Mouse (Mus musculus) intestine, embryonic 14.5 days (tissue): ENCODE results near the gene Vamp1. TPM values are rescaled to one million over a fixed set of nuclear protein-coding genes. Genes with fewer than 3 reads are reported as not detected.

ENCODE experiments used
- ATAC-seq: fragments of 200-750 bp; cut with Nextera tagmentation; replicated peaks from 2 replicates; pipeline ENCODE4 v1.8.0; 2017; ENCODE audit warnings: low read depth, moderate number of reproducible peaks, moderate TSS enrichment, moderate library complexity; ENCODE audit not compliant: low FRiP score, low TSS enrichment
- DNase-seq: peaks from one replicate; pipeline ENCODE4 v3.0.0-alpha.2; 2018; ENCODE audit warnings: low spot score
- H3K27ac ChIP-seq: fragments of 300-500 bp; sonication (generic); 2 replicates; pipeline ENCODE4 v1.5.1; 2014; ENCODE audit warnings: low read depth, mild to moderate bottlenecking, control low read depth
- H3K27me3 ChIP-seq: fragments of 300-500 bp; sonication (generic); replicated peaks from 2 replicates; pipeline ENCODE4 v1.6.1; 2014; ENCODE audit warnings: low read length, control low read depth; ENCODE audit not compliant: control insufficient read depth, insufficient read depth
- H3K36me3 ChIP-seq: fragments of 300-500 bp; sonication (generic); 2 replicates; pipeline ENCODE4 v1.6.1; 2014; ENCODE audit warnings: low read length, control low read depth; ENCODE audit not compliant: control insufficient read depth, insufficient read depth
- H3K4me1 ChIP-seq: fragments of 300-500 bp; sonication (generic); replicated peaks from 2 replicates; pipeline ENCODE4 v1.6.1; 2014; ENCODE audit warnings: low read length, control low read depth, mixed read lengths; ENCODE audit not compliant: control insufficient read depth, insufficient read depth
- H3K4me2 ChIP-seq: fragments of 300-500 bp; sonication (generic); 2 replicates; pipeline ENCODE4 v1.6.1; 2014; ENCODE audit warnings: low read length
- H3K4me3 ChIP-seq: fragments of 300-500 bp; sonication (generic); 2 replicates; pipeline ENCODE4 v1.5.1; 2014; ENCODE audit warnings: low read depth, low read length, control low read depth, mixed read lengths
- H3K9ac ChIP-seq: fragments of 300-500 bp; sonication (generic); 2 replicates; pipeline ENCODE4 v1.6.1; 2014; ENCODE audit warnings: mild to moderate bottlenecking, low read length
- H3K9me3 ChIP-seq: fragments of 300-500 bp; sonication (generic); 2 replicates; pipeline ENCODE4 v1.6.1; 2016; ENCODE audit warnings: low read length, control low read depth; ENCODE audit not compliant: control insufficient read depth
- WGBS: fragments of 180-500 bp; shearing (Covaris S2); extraction: QIAGEN DNeasy Blood & Tissue Kit; methylation state at CpG from one replicate; pipeline ENCODE4 v1.1.7; 2014; 5-methylcytosine and 5-hydroxymethylcytosine counted together
- polyA plus RNA-seq: library from polyadenylated mRNA; unstranded; fragments of >200 nt; fragmentation: Nextera tagmentation; extraction: Ambion mirVana; gene quantifications from 2 replicates; pipeline ENCODE4 v1.2.1, GENCODE M21; 2014

Vamp1 gene
- polyA plus RNA-seq, 1 experiment from 2014 or later = 2.7 TPM

GRCm38 (mm10) chr6:125179601-125180000, 35.8 kb upstream of the Vamp1 start:
- 91% methylated on average over 7 of the region's 7 CpGs for WGBS
- Histone ChIP-seq H3K4me2 (no peak overlapping the region), H3K9ac (no peak overlapping the region), H3K27ac (no peak overlapping the region), H3K4me3 (no peak overlapping the region), H3K36me3 (peaks cover 98% of the 10 kb centered on the region), H3K4me1 (no peaks in the 10 kb centered on the region), H3K9me3 (no peaks in the 10 kb centered on the region), H3K27me3 (no peaks in the 10 kb centered on the region)
- ATAC-seq = no peak
- no peak for DNase-seq

GRCm38 (mm10) chr6:125182133-125182532, 33.2 kb upstream of the Vamp1 start:
- H3K27me3 ChIP-seq = no peaks in the 10 kb centered on the region
- no peak overlapping the region for H3K4me2 ChIP-seq
- H3K4me3 ChIP-seq = no peak overlapping the region
- no peaks in the 10 kb centered on the region for H3K4me1 ChIP-seq
- no peaks in the 10 kb centered on the region for H3K9me3 ChIP-seq
- no peak for ATAC-seq
- peaks cover 98% of the 10 kb centered on the region for H3K36me3 ChIP-seq
- no peak overlapping the region for H3K27ac ChIP-seq
- H3K9ac ChIP-seq = no peak overlapping the region
- no peak for DNase-seq
- WGBS = 89% methylated on average over 5 of the region's 5 CpGs

GRCm38 (mm10) chr6:125186203-125186602, 29.1 kb upstream of the Vamp1 start:
- WGBS = 95% methylated on average over 10 of the region's 10 CpGs
- Histone ChIP-seq H3K4me3 (no peak overlapping the region), H3K4me2 (no peak overlapping the region), H3K27ac (no peak overlapping the region), H3K4me1 (no peaks in the 10 kb centered on the region), H3K9me3 (no peaks in the 10 kb centered on the region), H3K9ac (no peak overlapping the region), H3K36me3 (peaks cover 85% of the 10 kb centered on the region), H3K27me3 (no peaks in the 10 kb centered on the region)
- ATAC-seq (no peak), DNase-seq (no peak)

GRCm38 (mm10) chr6:125190816-125191215, 24.5 kb upstream of the Vamp1 start:
- Histone ChIP-seq H3K27ac (peak overlapping the region; percentile 100), H3K36me3 (peaks cover 59% of the 10 kb centered on the region), H3K4me2 (peak overlapping the region; percentile 55), H3K9me3 (no peaks in the 10 kb centered on the region), H3K9ac (peak overlapping the region; percentile 77), H3K27me3 (no peaks in the 10 kb centered on the region), H3K4me1 (peaks cover 8% of the 10 kb centered on the region; the same call in 1 of the 2 replicates), H3K4me3 (peak overlapping the region; percentile 73)
- DNase-seq = no peak
- no peak for ATAC-seq

GRCm38 (mm10) chr6:125191332-125192015, 23.9 kb upstream of the Vamp1 start, which contains the start of the genes Ncapd2 and Mrpl51:
Gene Ncapd2, minus strand, starts transcription at chr6:125191701.
Gene Mrpl51, plus strand, starts transcription at chr6:125191801.
- Histone ChIP-seq H3K27ac (peak within 1 kb of the TSS; percentile 100), H3K4me2 (peak within 1 kb of the TSS; percentile 95), H3K9ac (peak within 1 kb of the TSS; percentile 77), H3K27me3 (no peaks in the 10 kb centered on the region), H3K4me3 (peak within 1 kb of the TSS; percentile 73), H3K9me3 (no peaks in the 10 kb centered on the region), H3K4me1 (peaks cover 8% of the 10 kb centered on the region; the same call in 1 of the 2 replicates), H3K36me3 (peaks cover 53% of the 10 kb centered on the region)
- 1% methylated on average over 54 of the region's 54 CpGs for WGBS
- ATAC-seq = peak; percentile 98
- DNase-seq = peak; percentile 99

GRCm38 (mm10) chr6:125192016-125192714, 23.2 kb upstream of the Vamp1 start:
- under 1% methylated on average over 34 of the region's 34 CpGs for WGBS
- Histone ChIP-seq H3K4me1 (peaks cover 8% of the 10 kb centered on the region; the same call in 1 of the 2 replicates), H3K27ac (peak overlapping the region; percentile 100), H3K4me3 (peak overlapping the region; percentile 73), H3K4me2 (peak overlapping the region; percentile 95), H3K9me3 (no peaks in the 10 kb centered on the region), H3K27me3 (no peaks in the 10 kb centered on the region), H3K9ac (peak overlapping the region; percentile 77), H3K36me3 (peaks cover 46% of the 10 kb centered on the region)
- peak; percentile 96 for ATAC-seq
- DNase-seq = peak; percentile 94

GRCm38 (mm10) chr6:125192841-125193240, 22.5 kb upstream of the Vamp1 start:
- Histone ChIP-seq H3K27ac (peak overlapping the region; percentile 100), H3K27me3 (no peaks in the 10 kb centered on the region), H3K36me3 (peaks cover 39% of the 10 kb centered on the region), H3K9me3 (no peaks in the 10 kb centered on the region), H3K4me2 (peak overlapping the region; percentile 95), H3K9ac (peak overlapping the region; percentile 77), H3K4me3 (peak overlapping the region; percentile 73), H3K4me1 (peaks cover 8% of the 10 kb centered on the region; the same call in 1 of the 2 replicates)
- DNase-seq = no peak
- no peak for ATAC-seq
- 36% methylated on average over 5 of the region's 5 CpGs for WGBS

GRCm38 (mm10) chr6:125193390-125193789, 22.0 kb upstream of the Vamp1 start:
- H3K4me3 ChIP-seq = no peak overlapping the region
- H3K9ac ChIP-seq = no peak overlapping the region
- no peak for ATAC-seq
- 77% methylated on average over 6 of the region's 7 CpGs for WGBS
- peak overlapping the region; percentile 13; the same call in 1 of the 2 replicates for H3K4me2 ChIP-seq
- no peaks in the 10 kb centered on the region for H3K9me3 ChIP-seq
- no peaks in the 10 kb centered on the region for H3K27me3 ChIP-seq
- no peak for DNase-seq
- peaks cover 34% of the 10 kb centered on the region for H3K36me3 ChIP-seq
- H3K27ac ChIP-seq = no peak overlapping the region
- H3K4me1 ChIP-seq = peaks cover 8% of the 10 kb centered on the region; the same call in 1 of the 2 replicates
